Mouse (Mus musculus) urinary bladder, postnatal 0 days (tissue): ENCODE results near the gene Gm3676. TPM values are rescaled to one million over a fixed set of nuclear protein-coding genes. Genes with fewer than 3 reads are reported as not detected.

Experiments used
- polyA plus RNA-seq: library from polyadenylated mRNA; unstranded; fragments of >200 nt; fragmentation: Nextera tagmentation; extraction: Ambion mirVana; gene quantifications from 2 replicates; pipeline ENCODE4 v1.2.1, GENCODE M21; 2015

Gene Gm3676
- not detected in 2 replicates for polyA plus RNA-seq

GRCm38 (mm10) chr14:41646387-41646786, at the start of gene Gm3676:
Gene Gm3676, minus strand, starts transcription at chr14:41646487.

GRCm38 (mm10) chr14:41624512-41624911, 21.8 kb downstream of the Gm3676 start, which contains the start of gene Gm3072:
Gene Gm3072, minus strand, starts transcription at chr14:41624612.

Other genes starting within 250 kb of the Gm3676 start
- gene Gm6482, start 238.2 kb downstream of the Gm3676 start, polyA plus RNA-seq, result not detected in 2 replicates
- not detected in 2 replicates for gene Gm7954, start 193.0 kb downstream of the Gm3676 start, polyA plus RNA-seq
- not detected in 2 replicates for gene Gm3486, start 157.0 kb downstream of the Gm3676 start, polyA plus RNA-seq
- not detected in 2 replicates for gene Gm7970, start 90.9 kb downstream of the Gm3676 start, polyA plus RNA-seq
- not detected in 2 replicates for gene 1700049E17Rik2, start 73.3 kb downstream of the Gm3676 start, polyA plus RNA-seq
- gene Gm3072, start 21.9 kb downstream of the Gm3676 start, polyA plus RNA-seq, result not detected in 2 replicates
- gene Gm8068, start 55.4 kb upstream of the Gm3676 start, polyA plus RNA-seq, result not detected in 2 replicates
- gene Gm7929, start 104.1 kb upstream of the Gm3676 start, polyA plus RNA-seq, result not detected in 2 replicates
- gene Gm47189, start 126.0 kb upstream of the Gm3676 start, polyA plus RNA-seq, result not detected in 2 replicates